Mouse (Mus musculus): Measurements from ENCODE around the gene Myo3b. TPM values are rescaled to one million over a fixed set of nuclear protein-coding genes. Genes with fewer than 3 reads are reported as not detected.

The Myo3b gene
- polyA plus RNA-seq, 1 experiment = not detected

- no peak for TF ChIP-seq FLI1 (IDR thresholded peaks at IDR 0.05; ENCODE audit: low read length)
- TF ChIP-seq GATA1 (IDR thresholded peaks at IDR 0.05; ENCODE audit: borderline replicate concordance, low read length) = no peak
- Histone ChIP-seq H3K27me3 (replicated peaks) (no peaks in the 10 kb centered on the region), H3K9me3 (peaks cover 9% of the 10 kb centered on the region), H3K4me1 (no peaks in the 10 kb centered on the region), H3K36me3 (replicated peaks; ENCODE audit: low read length) (no peaks in the 10 kb centered on the region), H3K4me3 (replicated peaks) (no peak overlapping the region)
These were observed 316.1 kb downstream of the Myo3b start for GRCm38 (mm10) chr2:70355026-70355425.

GRCm38 (mm10) chr2:70369421-70369820, 330.5 kb downstream of the Myo3b start:
- H3K4me3 ChIP-seq (replicated peaks) = no peak overlapping the region
- no peaks in the 10 kb centered on the region for H3K4me1 ChIP-seq
- 0 out of 2 replicates have a peak, but pooled peaks cover 3% of the 10 kb centered on the region for H3K9me3 ChIP-seq
- TF ChIP-seq FLI1 (IDR thresholded peaks at IDR 0.05; ENCODE audit: low read length) (no peak), GATA1 (IDR thresholded peaks at IDR 0.05; ENCODE audit: borderline replicate concordance, low read length) (no peak)
- no peaks in the 10 kb centered on the region for H3K36me3 ChIP-seq (replicated peaks; ENCODE audit: low read length)
- no peaks in the 10 kb centered on the region for H3K27me3 ChIP-seq (replicated peaks)

DNA sequence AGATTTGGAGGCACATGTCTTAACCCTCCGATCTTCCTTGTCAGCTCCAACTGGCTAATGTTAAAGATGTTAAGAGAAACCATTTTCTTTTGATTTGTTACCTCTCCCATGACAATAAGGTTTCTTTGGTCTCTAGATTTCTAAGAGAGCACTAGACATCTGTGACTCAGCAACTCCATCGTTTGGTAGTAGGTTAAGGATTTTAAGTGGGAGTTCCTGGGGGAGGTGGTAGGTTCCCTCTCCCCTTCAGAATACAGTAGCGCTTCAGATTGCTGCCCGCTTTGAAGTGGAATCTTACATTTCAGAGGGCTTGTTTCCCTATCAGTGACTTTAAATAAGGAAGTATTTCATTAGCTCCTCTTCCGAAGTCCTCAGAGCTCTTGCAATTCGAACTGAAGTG, 340.4 kb downstream of the Myo3b start:
- Histone ChIP-seq H3K27me3 (replicated peaks) (peaks cover 4% of the 10 kb centered on the region), H3K36me3 (replicated peaks; ENCODE audit: low read length) (no peaks in the 10 kb centered on the region), H3K4me1 (no peaks in the 10 kb centered on the region), H3K4me3 (replicated peaks) (no peak overlapping the region), H3K9me3 (peaks cover 3% of the 10 kb centered on the region; the same call in 1 of the 2 replicates)
- TF ChIP-seq GATA1 (IDR thresholded peaks at IDR 0.05; ENCODE audit: borderline replicate concordance, low read length) = no peak
- no peak for TF ChIP-seq FLI1 (IDR thresholded peaks at IDR 0.05; ENCODE audit: low read length)

- Histone ChIP-seq H3K4me3 (replicated peaks) (no peak overlapping the region), H3K27me3 (replicated peaks) (peaks cover 4% of the 10 kb centered on the region), H3K36me3 (replicated peaks; ENCODE audit: low read length) (no peaks in the 10 kb centered on the region), H3K9me3 (peaks cover 3% of the 10 kb centered on the region; the same call in 1 of the 2 replicates), H3K4me1 (no peaks in the 10 kb centered on the region)
- no peak for TF ChIP-seq GATA1 (IDR thresholded peaks at IDR 0.05; ENCODE audit: borderline replicate concordance, low read length)
- no peak for TF ChIP-seq FLI1 (IDR thresholded peaks at IDR 0.05; ENCODE audit: low read length)
These were observed 341.0 kb downstream of the Myo3b start for GRCm38 (mm10) chr2:70379939-70380338.

GRCm38 (mm10) chr2:70388645-70389044, 349.7 kb downstream of the Myo3b start:
- H3K36me3 ChIP-seq (replicated peaks; ENCODE audit: low read length) = no peaks in the 10 kb centered on the region
- no peaks in the 10 kb centered on the region for H3K27me3 ChIP-seq (replicated peaks)
- no peaks in the 10 kb centered on the region for H3K4me1 ChIP-seq
- no peak overlapping the region for H3K4me3 ChIP-seq (replicated peaks)
- H3K9me3 ChIP-seq = no peaks in the 10 kb centered on the region
- TF ChIP-seq GATA1 (IDR thresholded peaks at IDR 0.05; ENCODE audit: borderline replicate concordance, low read length) (no peak), FLI1 (IDR thresholded peaks at IDR 0.05; ENCODE audit: low read length) (no peak)

DNA sequence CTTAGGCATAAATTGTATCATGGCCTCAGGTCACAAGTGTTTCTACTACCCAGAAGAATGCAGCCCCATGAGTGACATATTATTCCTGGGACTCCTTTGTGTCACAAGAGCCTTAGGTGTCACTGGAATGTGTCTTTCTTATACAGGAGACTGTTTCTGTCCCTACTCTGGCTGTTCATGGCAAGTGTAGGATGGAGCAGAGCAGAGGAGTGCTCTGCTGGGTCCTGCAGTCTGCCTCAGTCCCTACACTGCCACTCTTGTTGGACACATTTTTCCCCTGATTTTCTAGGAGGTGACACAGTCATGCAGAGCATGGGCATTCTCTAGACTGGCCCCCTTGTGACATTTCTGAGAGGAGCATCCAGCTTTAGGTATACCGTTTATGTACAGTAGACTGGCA, 350.2 kb downstream of the Myo3b start:
- Histone ChIP-seq H3K4me1 (no peaks in the 10 kb centered on the region), H3K4me3 (replicated peaks) (no peak overlapping the region), H3K27me3 (replicated peaks) (no peaks in the 10 kb centered on the region), H3K9me3 (no peaks in the 10 kb centered on the region), H3K36me3 (replicated peaks; ENCODE audit: low read length) (no peaks in the 10 kb centered on the region)
- TF ChIP-seq GATA1 (IDR thresholded peaks at IDR 0.05; ENCODE audit: borderline replicate concordance, low read length) = no peak
- no peak for TF ChIP-seq FLI1 (IDR thresholded peaks at IDR 0.05; ENCODE audit: low read length)

- Histone ChIP-seq H3K36me3 (replicated peaks; ENCODE audit: low read length) (no peaks in the 10 kb centered on the region), H3K9me3 (no peaks in the 10 kb centered on the region), H3K4me1 (no peaks in the 10 kb centered on the region), H3K4me3 (replicated peaks) (no peak overlapping the region), H3K27me3 (replicated peaks) (no peaks in the 10 kb centered on the region)
- TF ChIP-seq GATA1 (IDR thresholded peaks at IDR 0.05; ENCODE audit: borderline replicate concordance, low read length) = no peak
- no peak for TF ChIP-seq FLI1 (IDR thresholded peaks at IDR 0.05; ENCODE audit: low read length)
These were observed 358.9 kb downstream of the Myo3b start for GRCm38 (mm10) chr2:70397734-70398276.

DNA sequence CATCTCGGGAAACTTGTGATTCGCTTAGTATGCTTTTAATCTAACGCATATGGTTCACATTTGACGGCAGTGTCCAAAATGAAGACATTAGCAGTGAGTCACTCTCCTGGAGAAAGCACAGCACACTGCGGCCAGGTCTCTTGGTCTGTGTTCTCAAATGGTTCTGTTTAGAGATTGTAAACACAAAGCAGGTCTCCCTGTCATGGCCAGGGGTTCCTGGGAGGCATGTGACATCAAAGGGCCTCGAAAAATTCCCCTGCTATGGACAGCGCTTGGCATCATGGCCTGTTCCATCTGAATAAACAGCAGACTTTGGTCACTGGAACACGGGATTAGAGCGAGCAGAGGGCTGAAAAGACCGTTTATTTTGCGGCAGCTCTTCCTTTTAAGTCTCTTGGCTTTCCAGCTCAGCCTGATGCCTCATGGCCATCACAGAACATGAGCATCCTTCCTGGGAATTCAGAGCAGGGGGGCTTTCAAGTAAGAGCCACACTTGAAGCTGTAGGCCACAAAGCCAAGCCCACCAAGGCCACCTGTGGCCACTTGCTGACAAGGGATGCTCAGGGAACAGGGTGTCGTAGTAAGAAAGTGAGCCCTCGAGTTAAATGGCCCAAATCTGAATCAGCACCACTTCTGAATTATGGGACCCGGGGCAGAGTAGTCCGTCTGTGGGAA, 360.7 kb downstream of the Myo3b start:
- no peaks in the 10 kb centered on the region for H3K36me3 ChIP-seq (replicated peaks; ENCODE audit: low read length)
- no peaks in the 10 kb centered on the region for H3K4me1 ChIP-seq
- H3K9me3 ChIP-seq = no peaks in the 10 kb centered on the region
- TF ChIP-seq GATA1 (IDR thresholded peaks at IDR 0.05; ENCODE audit: borderline replicate concordance, low read length) (no peak), FLI1 (IDR thresholded peaks at IDR 0.05; ENCODE audit: low read length) (no peak)
- no peak overlapping the region for H3K4me3 ChIP-seq (replicated peaks)
- no peaks in the 10 kb centered on the region for H3K27me3 ChIP-seq (replicated peaks)

DNA sequence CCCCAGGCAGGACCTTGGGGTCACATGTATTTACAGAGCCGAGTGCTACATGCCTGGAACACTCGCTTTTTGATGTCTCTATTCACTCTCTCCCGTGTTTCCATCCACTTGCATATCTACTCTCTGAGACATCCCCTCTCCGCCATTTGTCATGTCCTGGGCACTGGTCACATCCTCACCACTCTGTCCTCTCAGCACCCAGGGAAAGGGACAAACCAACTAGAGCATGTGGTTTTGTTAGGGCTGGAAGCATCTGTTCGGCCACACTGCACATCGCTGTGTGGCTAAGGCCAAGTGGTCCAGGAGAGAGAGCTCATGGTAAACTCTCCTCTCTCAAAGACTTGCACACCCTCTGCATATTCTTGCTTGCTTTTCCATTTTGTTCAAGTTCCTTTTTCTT, 361.4 kb downstream of the Myo3b start:
- TF ChIP-seq FLI1 (IDR thresholded peaks at IDR 0.05; ENCODE audit: low read length) (no peak), GATA1 (IDR thresholded peaks at IDR 0.05; ENCODE audit: borderline replicate concordance, low read length) (no peak)
- Histone ChIP-seq H3K27me3 (replicated peaks) (no peaks in the 10 kb centered on the region), H3K4me1 (no peaks in the 10 kb centered on the region), H3K9me3 (no peaks in the 10 kb centered on the region), H3K36me3 (replicated peaks; ENCODE audit: low read length) (no peaks in the 10 kb centered on the region), H3K4me3 (replicated peaks) (no peak overlapping the region)

DNA sequence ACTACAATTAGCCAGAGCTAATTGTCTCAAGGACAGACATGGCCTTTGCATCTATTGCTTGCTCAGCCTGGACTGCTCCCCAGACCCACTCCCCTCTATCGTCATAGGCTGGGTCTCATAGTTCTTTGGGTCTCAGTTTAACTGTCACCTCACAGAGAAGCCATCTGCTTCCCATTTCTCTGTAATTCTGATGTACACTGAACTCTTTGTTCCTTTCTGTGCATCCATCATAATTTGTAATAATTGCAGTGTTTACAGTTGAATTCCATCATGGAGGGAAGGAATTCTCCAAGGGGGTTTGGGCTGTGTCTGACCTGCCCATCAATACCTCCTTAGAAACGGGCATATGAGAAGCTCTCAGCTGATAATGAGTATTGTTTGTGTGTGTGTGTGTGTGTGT, 365.4 kb downstream of the Myo3b start:
- Histone ChIP-seq H3K36me3 (replicated peaks; ENCODE audit: low read length) (no peaks in the 10 kb centered on the region), H3K27me3 (replicated peaks) (no peaks in the 10 kb centered on the region), H3K9me3 (no peaks in the 10 kb centered on the region), H3K4me3 (replicated peaks) (no peak overlapping the region), H3K4me1 (no peaks in the 10 kb centered on the region)
- TF ChIP-seq FLI1 (IDR thresholded peaks at IDR 0.05; ENCODE audit: low read length) = no peak
- TF ChIP-seq GATA1 (IDR thresholded peaks at IDR 0.05; ENCODE audit: borderline replicate concordance, low read length) = no peak

Data from megakaryocyte, embryonic 14.5 days (primary cell).